Mouse (Mus musculus) neural tube, embryonic 11.5 days (tissue): Measurements from ENCODE around the gene Pced1b. TPM values are rescaled to one million over a fixed set of nuclear protein-coding genes. Genes with fewer than 3 reads are reported as not detected.

ENCODE experiments used
- ATAC-seq: fragments of 200-750 bp; cut with Nextera tagmentation; 2 replicates; pipeline ENCODE4 v1.8.0; 2017; ENCODE audit warnings: moderate number of reproducible peaks, mild to moderate bottlenecking, moderate TSS enrichment, moderate library complexity; ENCODE audit not compliant: insufficient read depth, low FRiP score, low TSS enrichment
- DNase-seq: peaks from one replicate; pipeline ENCODE4 v3.0.0-alpha.2; 2015; ENCODE audit warnings: low spot score
- H3K27ac ChIP-seq: fragments of 300-500 bp; sonication (generic); 2 replicates; pipeline ENCODE4 v1.5.1; 2014; ENCODE audit warnings: low read depth, mild to moderate bottlenecking, low read length
- H3K27me3 ChIP-seq: fragments of 300-500 bp; sonication (generic); 2 replicates; pipeline ENCODE4 v1.6.1; 2014; ENCODE audit warnings: mild to moderate bottlenecking, low read length, mixed read lengths; ENCODE audit not compliant: control insufficient read depth, insufficient read depth
- H3K36me3 ChIP-seq: fragments of 300-500 bp; sonication (generic); 2 replicates; pipeline ENCODE4 v1.6.1; 2014; ENCODE audit warnings: mild to moderate bottlenecking, low read length, moderate library complexity, mixed read lengths; ENCODE audit not compliant: control insufficient read depth, insufficient read depth
- H3K4me1 ChIP-seq: fragments of 300-500 bp; sonication (generic); 2 replicates; pipeline ENCODE4 v1.6.1; 2014; ENCODE audit warnings: low read length, mixed read lengths; ENCODE audit not compliant: control insufficient read depth, insufficient read depth
- H3K4me2 ChIP-seq: fragments of 300-500 bp; sonication (generic); 2 replicates; pipeline ENCODE4 v1.6.1; 2014; ENCODE audit warnings: low read depth, mild to moderate bottlenecking, moderate library complexity
- H3K4me3 ChIP-seq: fragments of 300-500 bp; sonication (generic); 2 replicates; pipeline ENCODE4 v1.5.1; 2014; ENCODE audit warnings: low read depth, low read length
- H3K9ac ChIP-seq: fragments of 300-500 bp; sonication (generic); 2 replicates; pipeline ENCODE4 v1.6.1; 2014; ENCODE audit warnings: mild to moderate bottlenecking, low read length
- H3K9me3 ChIP-seq: fragments of 300-500 bp; sonication (generic); 2 replicates; pipeline ENCODE4 v1.6.1; 2016; ENCODE audit warnings: low read length; ENCODE audit not compliant: control insufficient read depth
- WGBS: fragments of 180-500 bp; shearing (Covaris S2); extraction: QIAGEN DNeasy Blood & Tissue Kit; methylation state at CpG from one replicate; pipeline ENCODE4 v1.1.7; 2014; 5-methylcytosine and 5-hydroxymethylcytosine counted together
- polyA plus RNA-seq: library from polyadenylated mRNA; unstranded; fragments of >200 nt; fragmentation: Nextera tagmentation; extraction: Ambion mirVana; gene quantifications from 2 replicates; pipeline ENCODE4 v1.2.1, GENCODE M21; 2014

The Pced1b gene
- polyA plus RNA-seq, 1 experiment from 2014 or later: 3.6 TPM

GRCm38 (mm10) chr15:97411671-97412070, 164.8 kb downstream of the Pced1b start:
- H3K4me3 ChIP-seq: no peak overlapping the region
- H3K27ac ChIP-seq: no peak overlapping the region
- H3K27me3 ChIP-seq: no peaks in the 10 kb centered on the region
- no peaks in the 10 kb centered on the region for H3K4me1 ChIP-seq
- no peak overlapping the region for H3K9ac ChIP-seq
- ATAC-seq (no peak), DNase-seq (no peak)
- no peaks in the 10 kb centered on the region for H3K36me3 ChIP-seq
- no peak overlapping the region for H3K4me2 ChIP-seq
- no peaks in the 10 kb centered on the region for H3K9me3 ChIP-seq
- WGBS: 94% methylated on average over 6 of the region's 6 CpGs

GRCm38 (mm10) chr15:97412308-97412707, 165.4 kb downstream of the Pced1b start:
- WGBS: 87% methylated on average over 8 of the region's 8 CpGs
- no peak overlapping the region for H3K4me2 ChIP-seq
- DNase-seq (no peak), ATAC-seq (no peak)
- no peaks in the 10 kb centered on the region for H3K9me3 ChIP-seq
- H3K27me3 ChIP-seq: no peaks in the 10 kb centered on the region
- H3K4me3 ChIP-seq: no peak overlapping the region
- no peaks in the 10 kb centered on the region for H3K4me1 ChIP-seq
- H3K36me3 ChIP-seq: no peaks in the 10 kb centered on the region
- H3K27ac ChIP-seq: no peak overlapping the region
- no peak overlapping the region for H3K9ac ChIP-seq

- no peak overlapping the region for H3K9ac ChIP-seq
- ATAC-seq (no peak), DNase-seq (no peak)
- H3K4me2 ChIP-seq: no peak overlapping the region
- no peaks in the 10 kb centered on the region for H3K27me3 ChIP-seq
- no peaks in the 10 kb centered on the region for H3K36me3 ChIP-seq
- H3K9me3 ChIP-seq: no peaks in the 10 kb centered on the region
- no peak overlapping the region for H3K27ac ChIP-seq
- H3K4me1 ChIP-seq: no peaks in the 10 kb centered on the region
- H3K4me3 ChIP-seq: no peak overlapping the region
- whole genome bisulfite sequencing: 86% methylated on average over 7 of the region's 7 CpGs
Observed at GRCm38 (mm10) chr15:97412861-97413260, 166.0 kb downstream of the Pced1b start.

GRCm38 (mm10) chr15:97414718-97415413, 168.0 kb downstream of the Pced1b start:
- H3K9ac ChIP-seq: no peak overlapping the region
- H3K9me3 ChIP-seq: no peaks in the 10 kb centered on the region
- H3K4me1 ChIP-seq: no peaks in the 10 kb centered on the region
- ATAC-seq: no peak
- H3K4me2 ChIP-seq: no peak overlapping the region
- DNase-seq: no peak
- no peaks in the 10 kb centered on the region for H3K36me3 ChIP-seq
- WGBS: 89% methylated on average over 12 of the region's 12 CpGs
- H3K4me3 ChIP-seq: no peak overlapping the region
- no peak overlapping the region for H3K27ac ChIP-seq
- H3K27me3 ChIP-seq: no peaks in the 10 kb centered on the region

- H3K27me3 ChIP-seq: no peaks in the 10 kb centered on the region
- no peak overlapping the region for H3K27ac ChIP-seq
- H3K9ac ChIP-seq: no peak overlapping the region
- H3K4me1 ChIP-seq: no peaks in the 10 kb centered on the region
- no peak overlapping the region for H3K4me3 ChIP-seq
- ATAC-seq: no peak
- no peaks in the 10 kb centered on the region for H3K36me3 ChIP-seq
- DNase-seq: no peak
- H3K4me2 ChIP-seq: no peak overlapping the region
- WGBS: 88% methylated on average over 2 of the region's 2 CpGs
- H3K9me3 ChIP-seq: no peaks in the 10 kb centered on the region
Observed at GRCm38 (mm10) chr15:97415426-97415946, 168.6 kb downstream of the Pced1b start.

GRCm38 (mm10) chr15:97420292-97420691, 173.4 kb downstream of the Pced1b start:
- ATAC-seq (no peak), DNase-seq (no peak)

GRCm38 (mm10) chr15:97421533-97421932, 174.6 kb downstream of the Pced1b start:
- Histone ChIP-seq H3K27me3 (no peaks in the 10 kb centered on the region), H3K9me3 (no peaks in the 10 kb centered on the region), H3K36me3 (no peaks in the 10 kb centered on the region), H3K9ac (no peak overlapping the region), H3K27ac (no peak overlapping the region), H3K4me2 (no peak overlapping the region), H3K4me3 (no peak overlapping the region), H3K4me1 (no peaks in the 10 kb centered on the region)
- 74% methylated on average over 3 of the region's 3 CpGs for WGBS
- ATAC-seq (no peak), DNase-seq (no peak)

More at GRCm38 (mm10) chr15:97420292-97420691, 173.4 kb downstream of the Pced1b start:
- Histone ChIP-seq H3K27ac (no peak overlapping the region), H3K4me1 (no peaks in the 10 kb centered on the region), H3K4me3 (no peak overlapping the region), H3K4me2 (no peak overlapping the region), H3K36me3 (no peaks in the 10 kb centered on the region), H3K9me3 (no peaks in the 10 kb centered on the region), H3K27me3 (no peaks in the 10 kb centered on the region), H3K9ac (no peak overlapping the region)
- 90% methylated on average over 2 of the region's 2 CpGs for WGBS

GRCm38 (mm10) chr15:97422212-97422944, 175.5 kb downstream of the Pced1b start:
- Histone ChIP-seq H3K9ac (no peak overlapping the region), H3K27me3 (no peaks in the 10 kb centered on the region), H3K9me3 (no peaks in the 10 kb centered on the region), H3K36me3 (no peaks in the 10 kb centered on the region), H3K4me3 (no peak overlapping the region), H3K4me1 (no peaks in the 10 kb centered on the region), H3K4me2 (no peak overlapping the region), H3K27ac (no peak overlapping the region)
- WGBS: 87% methylated on average over 4 of the region's 4 CpGs
- no peak for ATAC-seq
- DNase-seq: no peak

GRCm38 (mm10) chr15:97424375-97424774, 177.5 kb downstream of the Pced1b start:
- WGBS: 71% methylated on average over 7 of the region's 7 CpGs
- H3K9ac ChIP-seq: no peak overlapping the region
- no peaks in the 10 kb centered on the region for H3K27me3 ChIP-seq
- no peak overlapping the region for H3K4me2 ChIP-seq
- H3K27ac ChIP-seq: no peak overlapping the region
- no peaks in the 10 kb centered on the region for H3K36me3 ChIP-seq
- H3K9me3 ChIP-seq: no peaks in the 10 kb centered on the region
- ATAC-seq (no peak), DNase-seq (no peak)
- no peaks in the 10 kb centered on the region for H3K4me1 ChIP-seq
- H3K4me3 ChIP-seq: no peak overlapping the region
